Mouse (Mus musculus): ENCODE results near the gene Atp2b2. TPM values are rescaled to one million over a fixed set of nuclear protein-coding genes. Genes with fewer than 3 reads are reported as not detected.

Gene Atp2b2
- total and polyA plus RNA-seq, 2 experiments from 2014 or later: 0.03 TPM; not detected in 1

DNA sequence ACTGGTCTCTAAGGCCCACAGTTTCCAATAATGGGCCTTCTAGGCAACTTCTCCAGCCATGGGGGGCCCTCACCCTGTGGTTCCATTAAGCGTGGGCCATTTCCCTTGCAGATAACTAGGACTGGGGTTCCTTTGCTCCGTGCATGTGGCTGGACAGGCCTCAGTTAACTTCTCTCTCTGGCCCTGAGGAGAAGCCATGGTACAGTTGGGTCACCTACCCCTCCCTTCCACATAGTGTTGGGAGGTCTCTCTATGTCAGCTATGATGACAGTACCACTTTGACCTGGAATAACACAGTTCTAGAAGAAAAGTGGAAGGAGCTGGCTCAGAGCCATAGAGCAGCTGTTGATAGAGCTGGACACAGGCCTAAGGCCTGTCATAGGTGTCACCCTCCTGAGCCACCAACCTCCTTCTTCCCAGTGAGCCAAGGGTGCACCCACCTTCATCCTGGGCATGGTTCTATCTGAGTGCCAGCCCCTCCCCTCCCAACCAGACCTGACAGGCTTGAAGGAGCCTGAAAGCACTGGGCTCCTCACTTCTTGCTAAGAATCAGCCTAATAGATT is 185.0 kb downstream of the Atp2b2 start:
- DNase-seq (ENCODE audit: low spot score) (no peak), ATAC-seq (ENCODE audit: insufficient read depth, low read depth) (no peak)
- Histone ChIP-seq H3K4me3 (ENCODE audit: low read depth, low read length) (no peak overlapping the region), H3K9ac (replicated peaks; ENCODE audit: low read depth, low read length) (no peak overlapping the region), H3K27me3 (ENCODE audit: control insufficient read depth, insufficient read depth, low read length) (no peaks in the 10 kb centered on the region), H3K4me1 (ENCODE audit: control insufficient read depth, insufficient read depth) (no peaks in the 10 kb centered on the region), H3K9me3 (replicated peaks; ENCODE audit: control insufficient read depth, low read length) (no peaks in the 10 kb centered on the region), H3K4me2 (ENCODE audit: low read depth, low read length) (no peak overlapping the region), H3K36me3 (replicated peaks; ENCODE audit: control insufficient read depth, insufficient read depth, low read length) (no peaks in the 10 kb centered on the region), H3K27ac (ENCODE audit: low read depth) (no peak overlapping the region)
- TF ChIP-seq EP300 (IDR thresholded peaks at IDR 0.05; ENCODE audit: low read depth) (no peak), CTCF (IDR thresholded peaks at IDR 0.05; ENCODE audit: low read depth) (no peak)
- WGBS: 33% methylated on average over 2 of the region's 2 CpGs

DNA sequence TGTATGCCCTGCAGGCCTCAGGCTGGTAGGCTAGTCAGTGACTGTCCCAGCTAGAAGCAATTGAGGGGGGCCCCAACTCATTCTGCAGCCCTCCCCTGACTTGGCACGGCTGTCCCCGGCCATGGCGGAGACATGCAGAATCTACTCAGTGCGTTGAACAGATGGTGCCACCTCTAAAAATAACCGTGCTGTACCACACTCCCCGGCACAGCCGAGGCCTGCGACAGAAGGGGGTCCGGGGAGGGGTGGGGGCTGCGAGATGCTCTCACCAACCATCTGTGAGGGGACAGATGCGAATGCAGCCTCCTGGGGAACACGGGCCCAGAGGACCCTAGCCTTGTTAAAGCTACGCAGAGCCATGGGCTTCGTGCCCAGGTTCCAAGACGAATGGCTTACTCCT is 185.6 kb downstream of the Atp2b2 start:
- H3K9me3 ChIP-seq (replicated peaks; ENCODE audit: control insufficient read depth, low read length): no peaks in the 10 kb centered on the region
- H3K27ac ChIP-seq (ENCODE audit: low read depth): no peak overlapping the region
- WGBS: 69% methylated on average over 15 of the region's 15 CpGs
- no peaks in the 10 kb centered on the region for H3K27me3 ChIP-seq (ENCODE audit: control insufficient read depth, insufficient read depth, low read length)
- H3K4me1 ChIP-seq (ENCODE audit: control insufficient read depth, insufficient read depth): no peaks in the 10 kb centered on the region
- no peak for TF ChIP-seq EP300 (IDR thresholded peaks at IDR 0.05; ENCODE audit: low read depth)
- no peak for TF ChIP-seq CTCF (IDR thresholded peaks at IDR 0.05; ENCODE audit: low read depth)
- no peaks in the 10 kb centered on the region for H3K36me3 ChIP-seq (replicated peaks; ENCODE audit: control insufficient read depth, insufficient read depth, low read length)
- no peak overlapping the region for H3K4me3 ChIP-seq (ENCODE audit: low read depth, low read length)
- H3K4me2 ChIP-seq (ENCODE audit: low read depth, low read length): no peak overlapping the region
- ATAC-seq (ENCODE audit: insufficient read depth, low read depth) (no peak), DNase-seq (ENCODE audit: low spot score) (no peak)
- H3K9ac ChIP-seq (replicated peaks; ENCODE audit: low read depth, low read length): no peak overlapping the region

- Histone ChIP-seq H3K36me3 (replicated peaks; ENCODE audit: control insufficient read depth, insufficient read depth, low read length) (no peaks in the 10 kb centered on the region), H3K27ac (ENCODE audit: low read depth) (no peak overlapping the region), H3K4me1 (ENCODE audit: control insufficient read depth, insufficient read depth) (no peaks in the 10 kb centered on the region), H3K27me3 (ENCODE audit: control insufficient read depth, insufficient read depth, low read length) (no peaks in the 10 kb centered on the region), H3K9ac (replicated peaks; ENCODE audit: low read depth, low read length) (no peak overlapping the region), H3K4me3 (ENCODE audit: low read depth, low read length) (no peak overlapping the region), H3K4me2 (ENCODE audit: low read depth, low read length) (no peak overlapping the region), H3K9me3 (replicated peaks; ENCODE audit: control insufficient read depth, low read length) (no peaks in the 10 kb centered on the region)
- ATAC-seq (ENCODE audit: insufficient read depth, low read depth) (no peak), DNase-seq (ENCODE audit: low spot score) (no peak)
- TF ChIP-seq CTCF (IDR thresholded peaks at IDR 0.05; ENCODE audit: low read depth) (no peak), EP300 (IDR thresholded peaks at IDR 0.05; ENCODE audit: low read depth) (no peak)
- WGBS: 81% methylated on average over 1 of the region's 1 CpGs
These were observed 186.2 kb downstream of the Atp2b2 start for GRCm38 (mm10) chr6:113856095-113856646.

GRCm38 (mm10) chr6:113855581-113855980 is 186.8 kb downstream of the Atp2b2 start:
- TF ChIP-seq CTCF (IDR thresholded peaks at IDR 0.05; ENCODE audit: low read depth) (no peak), EP300 (IDR thresholded peaks at IDR 0.05; ENCODE audit: low read depth) (no peak)
- Histone ChIP-seq H3K27ac (ENCODE audit: low read depth) (no peak overlapping the region), H3K27me3 (ENCODE audit: control insufficient read depth, insufficient read depth, low read length) (no peaks in the 10 kb centered on the region), H3K4me3 (ENCODE audit: low read depth, low read length) (no peak overlapping the region), H3K4me1 (ENCODE audit: control insufficient read depth, insufficient read depth) (no peaks in the 10 kb centered on the region), H3K4me2 (ENCODE audit: low read depth, low read length) (no peak overlapping the region), H3K36me3 (replicated peaks; ENCODE audit: control insufficient read depth, insufficient read depth, low read length) (no peaks in the 10 kb centered on the region), H3K9ac (replicated peaks; ENCODE audit: low read depth, low read length) (no peak overlapping the region), H3K9me3 (replicated peaks; ENCODE audit: control insufficient read depth, low read length) (no peaks in the 10 kb centered on the region)
- ATAC-seq (ENCODE audit: insufficient read depth, low read depth): no peak
- DNase-seq (ENCODE audit: low spot score): no peak

DNA sequence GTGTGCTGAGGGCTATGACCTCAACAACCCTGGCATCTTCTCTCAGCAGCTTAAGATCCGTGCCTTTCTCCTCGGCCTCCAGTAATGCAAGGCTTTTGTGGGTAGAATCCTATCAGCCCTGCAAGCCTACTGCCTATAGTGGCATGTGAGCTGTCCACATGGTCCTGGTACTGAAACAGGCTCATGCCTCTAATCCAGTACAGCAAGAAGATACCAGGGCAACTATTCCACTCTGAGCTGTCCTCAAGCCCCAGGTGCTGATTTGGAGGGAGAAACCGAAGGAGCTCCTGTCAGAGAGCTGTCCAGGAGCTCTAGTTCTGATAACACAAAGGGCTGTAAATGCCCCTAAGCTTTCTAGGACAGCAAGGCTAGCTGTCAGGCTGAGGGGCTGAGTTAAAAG is 190.1 kb downstream of the Atp2b2 start:
- WGBS: 4% methylated on average over 3 of the region's 3 CpGs
- Histone ChIP-seq H3K9ac (replicated peaks; ENCODE audit: low read depth, low read length) (no peak overlapping the region), H3K4me3 (ENCODE audit: low read depth, low read length) (no peak overlapping the region), H3K4me2 (ENCODE audit: low read depth, low read length) (no peak overlapping the region), H3K4me1 (ENCODE audit: control insufficient read depth, insufficient read depth) (no peaks in the 10 kb centered on the region), H3K36me3 (replicated peaks; ENCODE audit: control insufficient read depth, insufficient read depth, low read length) (no peaks in the 10 kb centered on the region), H3K9me3 (replicated peaks; ENCODE audit: control insufficient read depth, low read length) (no peaks in the 10 kb centered on the region), H3K27me3 (ENCODE audit: control insufficient read depth, insufficient read depth, low read length) (no peaks in the 10 kb centered on the region), H3K27ac (ENCODE audit: low read depth) (no peak overlapping the region)
- ATAC-seq (ENCODE audit: insufficient read depth, low read depth) (peak; percentile 81), DNase-seq (ENCODE audit: low spot score) (peak; percentile 79)
- no peak for TF ChIP-seq CTCF (IDR thresholded peaks at IDR 0.05; ENCODE audit: low read depth)
- 0 out of 2 replicates have a peak, but pooled peaks have one; percentile 39 for TF ChIP-seq EP300 (IDR thresholded peaks at IDR 0.05; ENCODE audit: low read depth)

DNA sequence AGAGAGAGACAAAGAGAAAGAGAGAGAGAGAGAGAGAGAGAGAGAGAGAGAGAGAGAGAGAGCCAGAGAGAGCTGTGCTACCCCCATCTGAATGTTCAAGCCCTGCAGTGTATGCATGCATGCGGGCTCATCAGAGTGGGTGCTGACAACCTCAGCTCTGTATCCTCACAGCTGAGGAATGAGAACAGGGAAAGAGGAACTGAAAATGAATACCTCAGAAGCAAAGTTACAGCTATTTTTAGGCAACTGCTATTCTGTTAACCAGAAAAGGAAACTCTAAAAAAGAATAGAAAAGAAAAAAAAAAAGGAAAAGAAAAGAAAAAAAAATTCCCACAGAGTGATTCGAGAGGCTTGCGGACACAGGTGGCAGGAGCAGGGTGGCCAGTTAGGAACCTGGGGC is 192.6 kb downstream of the Atp2b2 start:
- no peak for ATAC-seq (ENCODE audit: insufficient read depth, low read depth)
- 57% methylated on average over 3 of the region's 3 CpGs for WGBS

More for the DNA sequence above, 192.6 kb downstream of the Atp2b2 start:
- Histone ChIP-seq H3K9ac (replicated peaks; ENCODE audit: low read depth, low read length) (no peak overlapping the region), H3K4me3 (ENCODE audit: low read depth, low read length) (no peak overlapping the region), H3K4me2 (ENCODE audit: low read depth, low read length) (no peak overlapping the region), H3K4me1 (ENCODE audit: control insufficient read depth, insufficient read depth) (no peaks in the 10 kb centered on the region), H3K9me3 (replicated peaks; ENCODE audit: control insufficient read depth, low read length) (no peaks in the 10 kb centered on the region), H3K27ac (ENCODE audit: low read depth) (no peak overlapping the region), H3K36me3 (replicated peaks; ENCODE audit: control insufficient read depth, insufficient read depth, low read length) (no peaks in the 10 kb centered on the region), H3K27me3 (ENCODE audit: control insufficient read depth, insufficient read depth, low read length) (0 out of 2 replicates have a peak, but pooled peaks cover 6% of the 10 kb centered on the region)
- TF ChIP-seq EP300 (IDR thresholded peaks at IDR 0.05; ENCODE audit: low read depth): no peak
- TF ChIP-seq CTCF (IDR thresholded peaks at IDR 0.05; ENCODE audit: low read depth): no peak
- no peak for DNase-seq (ENCODE audit: low spot score)

Data from heart, postnatal 0 days (tissue).